Mouse (Mus musculus) stomach, embryonic 15.5 days (tissue): ENCODE measurements around the gene Lpcat1. TPM values are rescaled to one million over a fixed set of nuclear protein-coding genes. Genes with fewer than 3 reads are reported as not detected.

Experiments
- ATAC-seq: fragments of 200-750 bp; cut with Nextera tagmentation; 2 replicates; pipeline ENCODE4 v1.8.0; 2017; ENCODE audit warnings: low read depth, moderate number of reproducible peaks, moderate TSS enrichment; ENCODE audit not compliant: insufficient read depth, low FRiP score
- H3K27ac ChIP-seq: fragments of 300-500 bp; sonication (generic); 2 replicates; pipeline ENCODE4 v1.5.1; 2015; ENCODE audit warnings: mild to moderate bottlenecking, inconsistent platforms
- H3K27me3 ChIP-seq: fragments of 300-500 bp; sonication (generic); replicated peaks from 2 replicates; pipeline ENCODE4 v1.6.1; 2015; ENCODE audit warnings: inconsistent platforms
- H3K36me3 ChIP-seq: fragments of 300-500 bp; sonication (generic); 2 replicates; pipeline ENCODE4 v1.6.1; 2015; ENCODE audit warnings: inconsistent platforms
- H3K4me1 ChIP-seq: fragments of 300-500 bp; sonication (generic); 2 replicates; pipeline ENCODE4 v1.6.1; 2015; ENCODE audit warnings: inconsistent platforms
- H3K4me2 ChIP-seq: fragments of 300-500 bp; sonication (generic); 2 replicates; pipeline ENCODE4 v1.6.1; 2015; ENCODE audit warnings: mild to moderate bottlenecking, inconsistent platforms
- H3K4me3 ChIP-seq: fragments of 300-500 bp; sonication (generic); replicated peaks from 2 replicates; pipeline ENCODE4 v1.5.1; 2015; ENCODE audit warnings: inconsistent platforms
- H3K9ac ChIP-seq: fragments of 300-500 bp; sonication (generic); 2 replicates; pipeline ENCODE4 v1.6.1; 2015; ENCODE audit warnings: inconsistent platforms
- H3K9me3 ChIP-seq: fragments of 300-500 bp; sonication (generic); 2 replicates; pipeline ENCODE4 v1.6.1; 2016; ENCODE audit warnings: inconsistent platforms
- WGBS: fragments of 180-500 bp; shearing (Covaris S2); methylation state at CpG from one replicate; pipeline ENCODE4 v1.1.7; 2015; 5-methylcytosine and 5-hydroxymethylcytosine counted together
- polyA plus RNA-seq: library from polyadenylated mRNA; unstranded; fragments of >200 nt; fragmentation: Nextera tagmentation; extraction: Ambion mirVana; gene quantifications from 2 replicates; pipeline ENCODE4 v1.2.1, GENCODE M21; 2015

Gene Lpcat1
- polyA plus RNA-seq, 1 experiment from 2014 or later = 33.6 TPM

GRCm38 (mm10) chr13:73434687-73435086 lies 32.3 kb upstream of the Lpcat1 start:
- H3K4me3 ChIP-seq = no peak overlapping the region
- no peak overlapping the region for H3K27ac ChIP-seq
- no peaks in the 10 kb centered on the region for H3K9me3 ChIP-seq
- 52% methylated on average over 5 of the region's 5 CpGs for WGBS
- H3K4me2 ChIP-seq = no peak overlapping the region
- no peak for ATAC-seq
- H3K36me3 ChIP-seq = no peaks in the 10 kb centered on the region
- H3K27me3 ChIP-seq = no peaks in the 10 kb centered on the region
- H3K9ac ChIP-seq = no peak overlapping the region
- H3K4me1 ChIP-seq = no peaks in the 10 kb centered on the region

- 76% methylated on average over 7 of the region's 7 CpGs for WGBS
- Histone ChIP-seq H3K4me1 (no peaks in the 10 kb centered on the region), H3K36me3 (no peaks in the 10 kb centered on the region), H3K9ac (no peak overlapping the region), H3K27me3 (no peaks in the 10 kb centered on the region), H3K9me3 (no peaks in the 10 kb centered on the region), H3K27ac (no peak overlapping the region), H3K4me2 (no peak overlapping the region), H3K4me3 (no peak overlapping the region)
- no peak for ATAC-seq
These were observed 31.3 kb upstream of the Lpcat1 start for GRCm38 (mm10) chr13:73435662-73436061.

GRCm38 (mm10) chr13:73439057-73439456 lies 27.9 kb upstream of the Lpcat1 start:
- Histone ChIP-seq H3K36me3 (no peaks in the 10 kb centered on the region), H3K4me3 (no peak overlapping the region), H3K9me3 (no peaks in the 10 kb centered on the region), H3K4me1 (no peaks in the 10 kb centered on the region), H3K4me2 (no peak overlapping the region), H3K27ac (no peak overlapping the region), H3K9ac (no peak overlapping the region), H3K27me3 (no peaks in the 10 kb centered on the region)
- ATAC-seq = no peak
- 77% methylated on average over 9 of the region's 9 CpGs for WGBS

- WGBS = 74% methylated on average over 4 of the region's 4 CpGs
- no peak for ATAC-seq
- Histone ChIP-seq H3K9me3 (no peaks in the 10 kb centered on the region), H3K9ac (no peak overlapping the region), H3K27ac (no peak overlapping the region), H3K36me3 (no peaks in the 10 kb centered on the region), H3K27me3 (no peaks in the 10 kb centered on the region), H3K4me3 (no peak overlapping the region), H3K4me1 (no peaks in the 10 kb centered on the region), H3K4me2 (no peak overlapping the region)
These were observed 26.0 kb upstream of the Lpcat1 start for GRCm38 (mm10) chr13:73441032-73441431.

- H3K4me2 ChIP-seq = no peak overlapping the region
- H3K4me1 ChIP-seq = no peaks in the 10 kb centered on the region
- H3K27me3 ChIP-seq = no peaks in the 10 kb centered on the region
- ATAC-seq = no peak
- H3K27ac ChIP-seq = no peak overlapping the region
- no peak overlapping the region for H3K9ac ChIP-seq
- H3K9me3 ChIP-seq = no peaks in the 10 kb centered on the region
- WGBS = 73% methylated on average over 5 of the region's 5 CpGs
- no peak overlapping the region for H3K4me3 ChIP-seq
- no peaks in the 10 kb centered on the region for H3K36me3 ChIP-seq
These were observed 25.3 kb upstream of the Lpcat1 start for GRCm38 (mm10) chr13:73441686-73442085.

- Histone ChIP-seq H3K4me1 (no peaks in the 10 kb centered on the region), H3K9me3 (no peaks in the 10 kb centered on the region), H3K4me2 (no peak overlapping the region), H3K4me3 (no peak overlapping the region), H3K36me3 (no peaks in the 10 kb centered on the region), H3K9ac (no peak overlapping the region), H3K27ac (no peak overlapping the region), H3K27me3 (no peaks in the 10 kb centered on the region)
- ATAC-seq = no peak
- WGBS = 73% methylated on average over 5 of the region's 5 CpGs
These were observed 24.6 kb upstream of the Lpcat1 start for GRCm38 (mm10) chr13:73442431-73442830.

GRCm38 (mm10) chr13:73443093-73443821 lies 23.7 kb upstream of the Lpcat1 start:
- Histone ChIP-seq H3K4me2 (no peak overlapping the region), H3K36me3 (no peaks in the 10 kb centered on the region), H3K9ac (no peak overlapping the region), H3K27ac (no peak overlapping the region), H3K4me1 (no peaks in the 10 kb centered on the region), H3K4me3 (no peak overlapping the region), H3K27me3 (no peaks in the 10 kb centered on the region), H3K9me3 (no peaks in the 10 kb centered on the region)
- ATAC-seq = peak; percentile 83; the same call in 1 of the 2 replicates
- 74% methylated on average over 4 of the region's 4 CpGs for WGBS

GRCm38 (mm10) chr13:73445087-73445486 lies 21.9 kb upstream of the Lpcat1 start:
- Histone ChIP-seq H3K9ac (no peak overlapping the region), H3K27me3 (no peaks in the 10 kb centered on the region), H3K27ac (0 out of 2 replicates have a peak overlapping the region, but pooled peaks have one; percentile 21), H3K4me1 (no peaks in the 10 kb centered on the region), H3K4me3 (no peak overlapping the region), H3K4me2 (no peak overlapping the region), H3K36me3 (no peaks in the 10 kb centered on the region), H3K9me3 (no peaks in the 10 kb centered on the region)
- WGBS = 74% methylated on average over 2 of the region's 2 CpGs
- ATAC-seq = no peak

- H3K27ac ChIP-seq = peak overlapping the region; percentile 67
- peak; percentile 70; the same call in 1 of the 2 replicates for ATAC-seq
- WGBS = 70% methylated on average over 2 of the region's 2 CpGs
These were observed 20.9 kb upstream of the Lpcat1 start for GRCm38 (mm10) chr13:73446076-73446475.

GRCm38 (mm10) chr13:73446494-73446893 lies 20.5 kb upstream of the Lpcat1 start:
- WGBS = 51% methylated on average over 4 of the region's 4 CpGs

More at GRCm38 (mm10) chr13:73446076-73446475, 20.9 kb upstream of the Lpcat1 start:
- Histone ChIP-seq H3K4me1 (no peaks in the 10 kb centered on the region), H3K4me3 (no peak overlapping the region), H3K27me3 (no peaks in the 10 kb centered on the region), H3K9me3 (no peaks in the 10 kb centered on the region), H3K36me3 (no peaks in the 10 kb centered on the region), H3K9ac (no peak overlapping the region), H3K4me2 (no peak overlapping the region)

GRCm38 (mm10) chr13:73446943-73447342 lies 20.1 kb upstream of the Lpcat1 start:
- Histone ChIP-seq H3K9ac (no peak overlapping the region), H3K4me1 (no peaks in the 10 kb centered on the region), H3K4me2 (no peak overlapping the region), H3K27me3 (no peaks in the 10 kb centered on the region), H3K36me3 (no peaks in the 10 kb centered on the region), H3K4me3 (no peak overlapping the region), H3K27ac (peak overlapping the region; percentile 67), H3K9me3 (no peaks in the 10 kb centered on the region)
- ATAC-seq = peak; percentile 54; the same call in 1 of the 2 replicates
- 52% methylated on average over 7 of the region's 7 CpGs for WGBS

More at GRCm38 (mm10) chr13:73446494-73446893, 20.5 kb upstream of the Lpcat1 start:
- no peaks in the 10 kb centered on the region for H3K9me3 ChIP-seq
- H3K4me2 ChIP-seq = no peak overlapping the region
- peak; percentile 73 for ATAC-seq
- no peaks in the 10 kb centered on the region for H3K36me3 ChIP-seq
- H3K4me3 ChIP-seq = no peak overlapping the region
- H3K9ac ChIP-seq = no peak overlapping the region
- H3K27me3 ChIP-seq = no peaks in the 10 kb centered on the region
- H3K4me1 ChIP-seq = no peaks in the 10 kb centered on the region
- peak overlapping the region; percentile 67 for H3K27ac ChIP-seq

- WGBS = 60% methylated on average over 2 of the region's 2 CpGs
- H3K27me3 ChIP-seq = no peaks in the 10 kb centered on the region
- H3K4me3 ChIP-seq = no peak overlapping the region
- no peak overlapping the region for H3K4me2 ChIP-seq
- no peaks in the 10 kb centered on the region for H3K4me1 ChIP-seq
- ATAC-seq = no peak
- H3K9me3 ChIP-seq = no peaks in the 10 kb centered on the region
- no peak overlapping the region for H3K9ac ChIP-seq
- no peaks in the 10 kb centered on the region for H3K36me3 ChIP-seq
- peak overlapping the region; percentile 67; the same call in 1 of the 2 replicates for H3K27ac ChIP-seq
These were observed 19.5 kb upstream of the Lpcat1 start for GRCm38 (mm10) chr13:73447478-73447877.
